Mouse (Mus musculus): Measurements from ENCODE around the gene Csrnp3.

Gene Csrnp3

DNA sequence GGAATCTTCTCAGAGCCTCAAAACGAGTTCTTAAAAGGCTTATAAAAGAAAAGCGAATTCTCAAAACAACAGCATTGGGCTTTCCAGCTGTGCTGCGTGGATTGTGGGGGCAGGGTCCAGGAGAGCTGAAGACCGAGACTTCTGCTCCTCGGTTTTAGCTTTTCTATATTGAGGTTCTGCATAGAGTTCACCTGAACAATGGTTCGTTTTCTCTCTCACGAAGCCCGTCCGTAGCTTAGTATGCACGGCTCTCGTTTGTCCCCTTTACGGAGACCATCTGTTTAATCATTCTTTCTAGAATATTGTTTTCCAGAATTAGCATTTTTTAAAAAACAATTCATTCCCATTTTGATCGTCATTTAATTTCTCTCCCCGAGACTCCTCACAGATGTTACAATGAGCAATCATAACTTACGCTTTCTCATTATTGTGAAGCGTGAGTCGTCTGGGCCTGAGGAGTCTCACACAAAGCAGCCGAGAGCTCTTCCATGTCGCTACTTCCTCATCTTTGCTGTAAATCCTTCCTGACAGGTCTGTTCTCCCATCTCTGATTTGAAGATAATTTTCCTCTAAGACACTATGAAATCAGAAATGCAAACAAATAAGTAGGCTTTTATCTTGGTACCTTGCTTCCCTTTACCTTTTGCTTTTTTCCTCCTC, 163.6 kb downstream of the Csrnp3 start:
- ATAC-seq (ENCODE audit: insufficient number of reproducible peaks, low FRiP score, low TSS enrichment) = no peak

- no peak for ATAC-seq (ENCODE audit: insufficient number of reproducible peaks, low FRiP score, low TSS enrichment)
Measured at GRCm38 (mm10) chr2:66009677-66010076, 164.1 kb downstream of the Csrnp3 start.

DNA sequence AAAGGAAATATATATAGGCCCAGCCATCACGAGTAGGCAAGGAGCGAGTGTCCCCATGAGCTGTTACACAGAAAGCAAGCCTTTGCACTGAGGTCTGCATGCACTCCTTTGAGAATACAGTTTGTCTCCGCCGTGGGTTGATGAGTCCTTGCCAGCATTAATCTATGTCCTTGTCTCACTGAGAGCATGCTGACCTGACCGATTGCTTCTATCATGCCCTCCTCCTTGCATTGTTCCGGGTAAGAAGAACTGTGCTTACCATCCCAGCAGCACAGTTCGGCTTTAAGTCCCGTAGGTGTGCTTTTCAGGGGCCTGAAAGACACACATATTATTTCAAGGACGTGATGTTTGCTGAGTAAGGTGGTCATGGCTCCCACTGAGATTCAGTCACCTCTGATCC, 173.1 kb downstream of the Csrnp3 start:
- ATAC-seq (ENCODE audit: insufficient number of reproducible peaks, low FRiP score, low TSS enrichment) = no peak

- no peak for ATAC-seq (ENCODE audit: insufficient number of reproducible peaks, low FRiP score, low TSS enrichment)
Measured at GRCm38 (mm10) chr2:66019235-66019634, 173.7 kb downstream of the Csrnp3 start.

GRCm38 (mm10) chr2:66023419-66023818, 177.9 kb downstream of the Csrnp3 start:
- ATAC-seq (ENCODE audit: insufficient number of reproducible peaks, low FRiP score, low TSS enrichment) = no peak

DNA sequence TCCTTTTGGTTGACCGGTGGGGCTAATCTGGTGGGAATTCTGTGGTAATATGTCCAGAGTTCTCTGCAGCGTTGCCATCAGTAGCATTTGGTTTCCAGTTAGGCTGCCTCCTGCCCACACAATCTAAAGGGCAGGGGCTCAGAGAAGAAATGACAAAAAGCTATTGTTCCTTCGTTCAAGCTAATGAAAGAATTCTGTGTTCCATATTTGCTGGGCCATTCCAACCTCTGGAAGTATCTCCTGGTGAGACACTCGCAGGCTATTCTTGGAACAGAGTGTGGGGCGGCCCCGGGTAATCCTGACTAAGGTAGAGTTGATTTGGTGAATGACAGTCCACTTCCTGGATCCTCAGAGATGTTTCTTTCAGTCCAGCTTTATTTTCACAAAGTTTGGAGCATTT, 179.3 kb downstream of the Csrnp3 start:
- ATAC-seq (ENCODE audit: insufficient number of reproducible peaks, low FRiP score, low TSS enrichment) = no peak

DNA sequence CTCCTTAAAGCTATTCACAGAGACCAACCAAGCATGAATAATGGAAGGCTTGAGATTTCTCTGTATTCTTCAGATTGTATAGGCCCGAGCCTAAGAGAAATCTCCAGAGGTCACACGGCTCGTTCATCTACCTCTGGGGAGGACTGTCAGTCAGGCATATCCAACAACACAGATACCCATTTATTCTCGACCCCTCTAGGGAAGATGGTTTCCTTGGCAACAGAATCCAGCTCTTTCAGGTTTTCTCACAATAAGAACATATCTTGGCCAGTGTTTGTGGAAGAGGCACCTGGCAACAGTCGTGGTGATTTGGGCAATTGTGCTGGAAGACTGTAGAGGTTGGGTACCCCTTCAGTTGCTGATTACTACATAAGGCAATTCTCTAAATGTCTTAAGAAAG, 183.2 kb downstream of the Csrnp3 start:
- ATAC-seq (ENCODE audit: insufficient number of reproducible peaks, low FRiP score, low TSS enrichment) = no peak

- no peak for ATAC-seq (ENCODE audit: insufficient number of reproducible peaks, low FRiP score, low TSS enrichment)
Measured at GRCm38 (mm10) chr2:66034907-66035679, 189.5 kb downstream of the Csrnp3 start.

GRCm38 (mm10) chr2:66040611-66041010, 195.0 kb downstream of the Csrnp3 start:
- ATAC-seq (ENCODE audit: insufficient number of reproducible peaks, low FRiP score, low TSS enrichment) = 0 out of 2 replicates have a peak, but pooled peaks have one; percentile 9

- ATAC-seq (ENCODE audit: insufficient number of reproducible peaks, low FRiP score, low TSS enrichment) = peak; percentile 60
Measured at GRCm38 (mm10) chr2:66041203-66041916, 195.8 kb downstream of the Csrnp3 start.

DNA sequence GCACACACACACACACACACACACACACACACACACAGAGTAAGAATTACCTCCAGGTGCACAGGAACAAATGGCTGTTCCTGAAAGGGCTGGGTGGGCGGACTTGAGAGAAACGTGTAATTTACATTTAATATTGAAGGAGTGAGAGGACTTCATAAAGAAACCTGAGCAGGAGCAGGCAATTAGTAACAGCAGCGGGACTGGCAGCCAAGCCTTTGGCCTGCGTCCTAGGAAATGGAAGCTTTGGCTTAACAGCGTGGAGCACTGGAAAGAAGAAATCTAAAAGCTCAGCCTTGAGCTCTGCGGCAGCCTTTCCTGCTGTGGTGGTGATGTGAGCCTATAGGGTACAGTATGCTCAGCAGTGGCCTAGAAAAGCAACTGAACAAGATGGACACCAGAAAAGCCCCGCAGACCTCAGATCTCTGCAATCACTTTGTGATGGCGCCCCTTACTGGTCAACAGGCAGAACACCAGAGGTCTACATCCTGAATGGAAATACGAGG, 196.4 kb downstream of the Csrnp3 start:
- ATAC-seq (ENCODE audit: insufficient number of reproducible peaks, low FRiP score, low TSS enrichment) = peak; percentile 94

GRCm38 (mm10) chr2:66043441-66044404, 198.2 kb downstream of the Csrnp3 start:
- ATAC-seq (ENCODE audit: insufficient number of reproducible peaks, low FRiP score, low TSS enrichment) = no peak

- ATAC-seq (ENCODE audit: insufficient number of reproducible peaks, low FRiP score, low TSS enrichment) = no peak
Measured at GRCm38 (mm10) chr2:66044405-66045089, 199.0 kb downstream of the Csrnp3 start.

DNA sequence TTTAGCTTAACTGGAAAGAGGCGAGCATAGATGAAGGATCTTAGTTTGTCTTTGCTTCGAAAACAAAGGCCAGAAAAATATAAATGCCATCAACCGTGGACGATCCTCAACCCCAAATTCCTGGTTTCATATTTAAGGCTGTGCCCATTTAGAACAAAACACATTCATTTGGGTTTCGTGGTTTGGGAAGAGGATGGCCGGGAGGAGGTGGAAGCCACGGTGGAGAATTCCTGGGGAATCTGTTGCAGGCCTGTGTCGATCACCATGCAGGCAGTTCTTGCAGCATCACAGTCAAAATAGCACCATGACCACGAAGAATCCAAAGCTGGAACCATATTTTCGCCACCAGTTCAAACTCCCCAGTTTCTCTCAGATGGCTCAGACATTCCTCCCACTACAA, 217.7 kb downstream of the Csrnp3 start:
- no peak for ATAC-seq (ENCODE audit: insufficient number of reproducible peaks, low FRiP score, low TSS enrichment)

DNA sequence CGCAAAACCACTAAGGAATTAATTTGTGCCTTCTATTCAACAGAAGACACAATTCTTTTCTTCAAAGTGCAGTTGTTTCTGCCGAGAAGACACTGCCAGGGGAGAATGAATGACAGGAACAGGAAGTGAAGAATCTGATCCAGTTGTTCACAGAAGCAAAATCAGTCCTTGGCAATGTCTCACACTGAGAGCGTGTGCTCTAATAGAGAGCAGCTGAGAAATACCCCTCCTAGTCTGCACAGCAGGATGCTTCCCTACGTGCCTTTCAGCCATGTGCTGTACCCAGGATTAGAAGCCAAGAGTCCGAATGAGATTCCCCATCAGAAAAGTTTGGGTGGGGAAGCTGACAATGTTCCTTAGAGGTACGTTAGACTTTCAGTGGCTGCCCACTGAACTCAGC, 223.9 kb downstream of the Csrnp3 start:
- no peak for ATAC-seq (ENCODE audit: insufficient number of reproducible peaks, low FRiP score, low TSS enrichment)

GRCm38 (mm10) chr2:66080731-66081130, 235.2 kb downstream of the Csrnp3 start:
- no peak for ATAC-seq (ENCODE audit: insufficient number of reproducible peaks, low FRiP score, low TSS enrichment)
